Mouse (Mus musculus) embryonic facial prominence, embryonic 14.5 days (tissue): ENCODE measurements around the gene Snrnp48. TPM values are rescaled to one million over a fixed set of nuclear protein-coding genes. Genes with fewer than 3 reads are reported as not detected.

Experiments
- ATAC-seq: fragments of 200-750 bp; cut with Nextera tagmentation; 2 replicates; pipeline ENCODE4 v1.8.0; 2017; ENCODE audit warnings: low read depth, moderate number of reproducible peaks, moderate TSS enrichment
- DNase-seq: peaks from one replicate; pipeline ENCODE4 v3.0.0-alpha.2; 2015; ENCODE audit warnings: low spot score
- H3K27ac ChIP-seq: fragments of 300-500 bp; sonication (generic); replicated peaks from 2 replicates; pipeline ENCODE4 v1.5.1; 2014; ENCODE audit warnings: low read depth, mild to moderate bottlenecking, low read length, moderate library complexity
- H3K27me3 ChIP-seq: fragments of 300-500 bp; sonication (generic); replicated peaks from 2 replicates; pipeline ENCODE4 v1.6.1; 2014; ENCODE audit warnings: low read length; ENCODE audit not compliant: control insufficient read depth, insufficient read depth
- H3K36me3 ChIP-seq: fragments of 300-500 bp; sonication (generic); 2 replicates; pipeline ENCODE4 v1.6.1; 2014; ENCODE audit warnings: low read length, mixed read lengths; ENCODE audit not compliant: control insufficient read depth, insufficient read depth
- H3K4me1 ChIP-seq: fragments of 300-500 bp; sonication (generic); 2 replicates; pipeline ENCODE4 v1.6.1; 2014; ENCODE audit warnings: antibody characterized with exemption, low read length; ENCODE audit not compliant: control insufficient read depth, insufficient read depth
- H3K4me2 ChIP-seq: fragments of 300-500 bp; sonication (generic); 2 replicates; pipeline ENCODE4 v1.6.1; 2014; ENCODE audit warnings: low read depth, mild to moderate bottlenecking, low read length, moderate library complexity, mixed read lengths
- H3K4me3 ChIP-seq: fragments of 300-500 bp; sonication (generic); 2 replicates; pipeline ENCODE4 v1.5.1; 2014; ENCODE audit warnings: low read depth, mild to moderate bottlenecking, low read length
- H3K9ac ChIP-seq: fragments of 300-500 bp; sonication (generic); 2 replicates; pipeline ENCODE4 v1.6.1; 2014; ENCODE audit warnings: low read depth, mild to moderate bottlenecking, low read length, moderate library complexity, mixed read lengths
- H3K9me3 ChIP-seq: fragments of 300-500 bp; sonication (generic); 2 replicates; pipeline ENCODE4 v1.6.1; 2016; ENCODE audit warnings: low read length; ENCODE audit not compliant: control insufficient read depth
- WGBS: fragments of 180-500 bp; shearing (Covaris S2); extraction: QIAGEN DNeasy Blood & Tissue Kit; methylation state at CpG from one replicate; pipeline ENCODE4 v1.1.7; 2014; 5-methylcytosine and 5-hydroxymethylcytosine counted together
- polyA plus RNA-seq: library from polyadenylated mRNA; unstranded; fragments of >200 nt; fragmentation: Nextera tagmentation; extraction: Ambion mirVana; gene quantifications from 2 replicates; pipeline ENCODE4 v1.2.1, GENCODE M21; 2014

Gene Snrnp48
- polyA plus RNA-seq, 1 experiment from 2014 or later, result 31.1 TPM

GRCm38 (mm10) chr13:38232856-38233625 is 28.3 kb downstream of the Snrnp48 start:
- Histone ChIP-seq H3K9ac (no peak overlapping the region), H3K4me3 (no peak overlapping the region), H3K9me3 (no peaks in the 10 kb centered on the region), H3K4me2 (no peak overlapping the region), H3K27me3 (no peaks in the 10 kb centered on the region), H3K36me3 (peaks cover 11% of the 10 kb centered on the region), H3K4me1 (no peaks in the 10 kb centered on the region), H3K27ac (no peak overlapping the region)
- DNase-seq (no peak), ATAC-seq (no peak)
- 75% methylated on average over 3 of the region's 3 CpGs for WGBS

GRCm38 (mm10) chr13:38234651-38235050 is 29.9 kb downstream of the Snrnp48 start:
- no peak overlapping the region for H3K27ac ChIP-seq
- H3K9me3 ChIP-seq, result no peaks in the 10 kb centered on the region
- DNase-seq (no peak), ATAC-seq (no peak)
- H3K27me3 ChIP-seq, result no peaks in the 10 kb centered on the region
- WGBS, result 79% methylated on average over 5 of the region's 5 CpGs
- H3K36me3 ChIP-seq, result no peaks in the 10 kb centered on the region
- H3K4me2 ChIP-seq, result no peak overlapping the region
- no peak overlapping the region for H3K9ac ChIP-seq
- no peaks in the 10 kb centered on the region for H3K4me1 ChIP-seq
- no peak overlapping the region for H3K4me3 ChIP-seq

GRCm38 (mm10) chr13:38235370-38235769 is 30.6 kb downstream of the Snrnp48 start:
- ATAC-seq (no peak), DNase-seq (peak; percentile 32)
- H3K27me3 ChIP-seq, result no peaks in the 10 kb centered on the region
- no peak overlapping the region for H3K4me3 ChIP-seq
- H3K4me1 ChIP-seq, result no peaks in the 10 kb centered on the region
- WGBS, result 73% methylated on average over 3 of the region's 3 CpGs
- no peaks in the 10 kb centered on the region for H3K9me3 ChIP-seq
- H3K4me2 ChIP-seq, result no peak overlapping the region
- H3K27ac ChIP-seq, result no peak overlapping the region
- no peaks in the 10 kb centered on the region for H3K36me3 ChIP-seq
- H3K9ac ChIP-seq, result no peak overlapping the region

- Histone ChIP-seq H3K9ac (no peak overlapping the region), H3K4me3 (no peak overlapping the region), H3K4me2 (no peak overlapping the region), H3K27ac (no peak overlapping the region), H3K36me3 (no peaks in the 10 kb centered on the region), H3K4me1 (no peaks in the 10 kb centered on the region), H3K9me3 (no peaks in the 10 kb centered on the region), H3K27me3 (no peaks in the 10 kb centered on the region)
- no peak for ATAC-seq
- DNase-seq, result no peak
- 78% methylated on average over 5 of the region's 5 CpGs for WGBS
Observed at GRCm38 (mm10) chr13:38248151-38248550, 43.4 kb downstream of the Snrnp48 start.

- ATAC-seq (no peak), DNase-seq (no peak)
- no peaks in the 10 kb centered on the region for H3K36me3 ChIP-seq
- H3K27me3 ChIP-seq, result no peaks in the 10 kb centered on the region
- H3K9ac ChIP-seq, result no peak overlapping the region
- 64% methylated on average over 3 of the region's 3 CpGs for WGBS
- no peaks in the 10 kb centered on the region for H3K9me3 ChIP-seq
- H3K4me3 ChIP-seq, result no peak overlapping the region
- H3K27ac ChIP-seq, result no peak overlapping the region
- H3K4me1 ChIP-seq, result no peaks in the 10 kb centered on the region
- H3K4me2 ChIP-seq, result no peak overlapping the region
Observed at GRCm38 (mm10) chr13:38251226-38251625, 46.5 kb downstream of the Snrnp48 start.

- no peaks in the 10 kb centered on the region for H3K36me3 ChIP-seq
- no peaks in the 10 kb centered on the region for H3K4me1 ChIP-seq
- H3K9ac ChIP-seq, result no peak overlapping the region
- no peak overlapping the region for H3K4me2 ChIP-seq
- H3K27me3 ChIP-seq, result no peaks in the 10 kb centered on the region
- H3K27ac ChIP-seq, result no peak overlapping the region
- no peaks in the 10 kb centered on the region for H3K9me3 ChIP-seq
- 80% methylated on average over 9 of the region's 9 CpGs for WGBS
- H3K4me3 ChIP-seq, result no peak overlapping the region
- ATAC-seq (no peak), DNase-seq (peak; percentile 64)
Observed at GRCm38 (mm10) chr13:38253696-38254095, 49.0 kb downstream of the Snrnp48 start.

- no peaks in the 10 kb centered on the region for H3K4me1 ChIP-seq
- DNase-seq (no peak), ATAC-seq (no peak)
- no peak overlapping the region for H3K4me2 ChIP-seq
- H3K36me3 ChIP-seq, result no peaks in the 10 kb centered on the region
- H3K4me3 ChIP-seq, result no peak overlapping the region
- no peaks in the 10 kb centered on the region for H3K27me3 ChIP-seq
- H3K9ac ChIP-seq, result no peak overlapping the region
- no peaks in the 10 kb centered on the region for H3K9me3 ChIP-seq
- H3K27ac ChIP-seq, result no peak overlapping the region
- 55% methylated on average over 2 of the region's 2 CpGs for WGBS
Observed at GRCm38 (mm10) chr13:38258901-38259300, 54.2 kb downstream of the Snrnp48 start.

- Histone ChIP-seq H3K9ac (no peak overlapping the region), H3K4me3 (no peak overlapping the region), H3K4me2 (no peak overlapping the region), H3K27me3 (no peaks in the 10 kb centered on the region), H3K27ac (no peak overlapping the region), H3K36me3 (no peaks in the 10 kb centered on the region), H3K9me3 (no peaks in the 10 kb centered on the region), H3K4me1 (no peaks in the 10 kb centered on the region)
- WGBS, result 83% methylated on average over 8 of the region's 8 CpGs
- DNase-seq, result no peak
- ATAC-seq, result no peak
Observed at GRCm38 (mm10) chr13:38269055-38269692, 64.4 kb downstream of the Snrnp48 start.

- no peak for DNase-seq
- H3K27ac ChIP-seq, result no peak overlapping the region
- WGBS, result 60% methylated on average over 3 of the region's 3 CpGs
Observed at GRCm38 (mm10) chr13:38272624-38273023, 67.9 kb downstream of the Snrnp48 start.

More at GRCm38 (mm10) chr13:38272624-38273023, 67.9 kb downstream of the Snrnp48 start:
- no peaks in the 10 kb centered on the region for H3K36me3 ChIP-seq
- no peaks in the 10 kb centered on the region for H3K9me3 ChIP-seq
- H3K4me3 ChIP-seq, result no peak overlapping the region
- H3K9ac ChIP-seq, result no peak overlapping the region
- H3K4me2 ChIP-seq, result no peak overlapping the region
- no peak for ATAC-seq
- no peaks in the 10 kb centered on the region for H3K27me3 ChIP-seq
- no peaks in the 10 kb centered on the region for H3K4me1 ChIP-seq
